In the genomic region with DNA sequence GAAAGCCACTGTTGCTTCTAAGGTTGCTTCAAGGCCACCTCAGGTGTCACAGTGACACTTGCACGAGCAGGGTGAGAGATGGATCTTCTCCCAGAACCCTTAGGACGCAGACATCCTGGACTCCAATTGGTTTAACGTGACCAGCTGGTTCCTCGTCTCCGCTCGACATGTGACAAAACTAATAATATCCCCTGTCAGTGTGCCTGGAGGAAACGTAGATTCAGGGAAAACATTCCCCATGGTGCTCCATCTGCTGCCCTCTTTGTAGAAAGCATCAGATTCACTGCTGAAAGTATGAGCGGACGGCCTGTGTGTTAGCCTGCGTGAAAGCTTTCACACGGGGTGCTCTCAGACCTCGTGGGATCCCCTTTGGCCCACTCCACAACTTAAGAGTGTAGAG, we compare ENCODE assay signal across 11 mouse cellular contexts.
DNase-seq lines count a peak whose midpoint lies in the region.
"Had no signal": no experiment of that assay in that cellular context is flagged by ENCODE, and none has a peak within 500 bp of the region (broad histone marks: within the 10 kb centered on the region; RNA-seq: fewer than 3 reads in every experiment).

No protein-coding gene starts in this region.

- H3K27me3 ChIP-seq in embryonic facial prominence, embryonic 10.5 days (replicated peaks; ENCODE audit: low read depth, poor library complexity, severe bottlenecking): no peaks in the 10 kb centered on the region
- H3K27me3 ChIP-seq: lung, embryonic 15.5 days had no signal

- 78% methylated on average over 12 of the region's 12 CpGs for WGBS in embryonic facial prominence, embryonic 10.5 days

- H3K4me3 ChIP-seq in embryonic facial prominence, embryonic 10.5 days: no peak overlapping the region
- H3K4me3 ChIP-seq: heart, embryonic 15.5 days; lung, embryonic 15.5 days; myocyte had no signal

- H3K36me3 ChIP-seq in embryonic facial prominence, embryonic 10.5 days (replicated peaks): no peaks in the 10 kb centered on the region
- H3K36me3 ChIP-seq: heart, embryonic 15.5 days; lung, embryonic 15.5 days had no signal

- H3K27ac ChIP-seq in embryonic facial prominence, embryonic 10.5 days (replicated peaks): no peak overlapping the region
- H3K27ac ChIP-seq: heart, embryonic 15.5 days; lung, embryonic 15.5 days had no signal

- no peaks in the 10 kb centered on the region for H3K9me3 ChIP-seq in embryonic facial prominence, embryonic 10.5 days
- H3K9me3 ChIP-seq: heart, embryonic 15.5 days; lung, embryonic 15.5 days had no signal

- DNase-seq in adrenal gland, postnatal 25 days: peak; percentile 1
- no peak for DNase-seq in adrenal gland, adult 18-20 months (ENCODE audit: low spot score in 2 of 2)
- peak; percentile 93 for DNase-seq in cerebellum, adult 11-12 months
- peak; percentile 17 to 49 for DNase-seq in frontal cortex, postnatal 36 days (ENCODE audit: low spot score in 2 of 2)
- DNase-seq in left cerebral cortex, postnatal 36 days (ENCODE audit: low spot score in 2 of 2): peak; percentile 17 to 22
- DNase-seq in T-cell, adult 2 months (ENCODE audit: low spot score): no peak
- DNase-seq in c-Kit-positive CD71-positive TER-119-positive erythroid progenitor cells, embryonic 14.5 days (ENCODE audit: low spot score): no peak
- DNase-seq in embryonic facial prominence, embryonic 10.5 days (ENCODE audit: low spot score): no peak

- intact Hi-C loops in left cerebral cortex, postnatal 36 days (cut with DNase I): no loop called here

- H3K4me1 ChIP-seq in embryonic facial prominence, embryonic 10.5 days: no peaks in the 10 kb centered on the region
- H3K4me1 ChIP-seq: heart, embryonic 15.5 days; lung, embryonic 15.5 days had no signal

Comparison
In these comparisons a context has a peak if more than half of its experiments do, and no peak if none do; other contexts are left out.
1. DNase-seq: peak in adrenal gland, postnatal 25 days (single experiment), cerebellum, adult 11-12 months (single experiment), frontal cortex, postnatal 36 days (2 of 2) and left cerebral cortex, postnatal 36 days (2 of 2); none in adrenal gland, adult 18-20 months (0 of 2), T-cell, adult 2 months (single experiment), c-Kit-positive CD71-positive TER-119-positive erythroid progenitor cells, embryonic 14.5 days (single experiment) and embryonic facial prominence, embryonic 10.5 days (single experiment).